Mouse (Mus musculus): Measurements from ENCODE around the gene Ap1g1. TPM values are rescaled to one million over a fixed set of nuclear protein-coding genes. Genes with fewer than 3 reads are reported as not detected.

Gene Ap1g1
- polyA plus RNA-seq, 1 experiment from 2014 or later = 55.0 TPM

DNA sequence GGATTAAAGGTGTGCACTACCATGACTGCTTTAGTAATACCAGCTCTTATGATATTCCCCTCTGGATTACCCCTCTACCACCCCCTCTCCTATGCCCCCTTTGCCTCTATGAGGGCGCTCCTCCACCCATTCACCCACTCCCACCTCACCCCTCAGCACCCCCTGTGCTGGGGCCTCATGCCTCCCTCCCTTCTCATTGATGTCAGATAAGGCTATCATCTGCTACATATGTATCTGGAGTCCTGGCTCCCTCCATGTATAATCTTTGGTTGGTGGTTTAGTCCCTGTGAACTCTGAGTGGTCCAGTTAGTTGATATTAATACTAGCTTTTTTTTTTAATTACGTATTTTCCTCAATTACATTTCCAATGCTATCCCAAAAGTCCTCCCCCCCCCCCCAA, 61.5 kb downstream of the Ap1g1 start:
- WGBS = 94% methylated on average over 2 of the region's 2 CpGs
- Histone ChIP-seq H3K4me1 (replicated peaks) (no peaks in the 10 kb centered on the region), H3K4me2 (replicated peaks) (no peak overlapping the region), H3K9me3 (no peaks in the 10 kb centered on the region), H3K27me3 (no peaks in the 10 kb centered on the region), H3K4me3 (replicated peaks) (no peak overlapping the region), H3K36me3 (peaks cover 44% of the 10 kb centered on the region), H3K27ac (no peak overlapping the region), H3K9ac (replicated peaks) (no peak overlapping the region)
- no peak for ATAC-seq

DNA sequence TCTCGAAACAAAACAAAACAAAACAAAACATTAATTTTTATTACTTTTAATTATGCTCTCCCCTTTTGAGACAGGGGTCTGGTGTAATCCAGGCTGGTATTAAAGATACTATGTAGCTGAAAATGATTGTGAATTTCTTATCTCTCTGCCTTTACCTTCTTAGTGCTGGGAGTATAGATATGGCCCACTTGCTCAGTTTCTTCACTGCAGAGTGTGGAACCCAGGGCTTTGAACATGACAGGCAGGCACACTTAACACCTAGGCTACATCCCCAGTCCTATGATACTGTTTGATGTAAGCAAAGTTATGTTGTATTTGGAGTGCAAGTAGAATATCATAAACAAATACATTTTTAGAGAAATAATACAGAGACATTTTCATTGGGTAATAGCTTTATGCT, 64.1 kb downstream of the Ap1g1 start:
- 100% methylated on average over 1 of the region's 1 CpGs for WGBS
- Histone ChIP-seq H3K9me3 (no peaks in the 10 kb centered on the region), H3K9ac (replicated peaks) (no peak overlapping the region), H3K27ac (no peak overlapping the region), H3K4me1 (replicated peaks) (no peaks in the 10 kb centered on the region), H3K4me3 (replicated peaks) (no peak overlapping the region), H3K27me3 (no peaks in the 10 kb centered on the region), H3K36me3 (peaks cover 48% of the 10 kb centered on the region), H3K4me2 (replicated peaks) (no peak overlapping the region)
- ATAC-seq = no peak

DNA sequence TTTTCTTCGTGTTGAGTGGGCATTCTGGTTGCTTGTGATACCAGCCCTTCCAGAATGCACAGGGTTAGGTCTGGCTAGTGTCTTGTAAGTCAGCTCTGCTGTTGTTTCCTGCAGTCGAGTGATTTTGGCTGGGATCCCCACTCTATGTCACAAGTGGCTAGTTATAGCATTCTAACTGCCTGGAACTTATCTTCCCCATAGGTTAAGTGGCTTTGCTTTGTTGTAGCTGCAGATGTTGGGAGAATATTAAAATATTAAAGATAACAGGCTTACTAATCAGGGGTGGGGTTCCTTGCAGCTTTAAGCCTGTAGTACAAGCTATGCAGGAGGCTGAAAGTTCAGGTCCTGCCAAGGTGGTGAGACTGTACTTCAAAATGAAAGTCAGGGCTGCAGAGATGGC, 69.5 kb downstream of the Ap1g1 start:
- no peak overlapping the region for H3K4me3 ChIP-seq (replicated peaks)
- peaks cover 67% of the 10 kb centered on the region for H3K36me3 ChIP-seq
- no peaks in the 10 kb centered on the region for H3K4me1 ChIP-seq (replicated peaks)
- no peak overlapping the region for H3K27ac ChIP-seq
- 94% methylated on average over 2 of the region's 2 CpGs for WGBS
- H3K4me2 ChIP-seq (replicated peaks) = no peak overlapping the region
- H3K9me3 ChIP-seq = no peaks in the 10 kb centered on the region
- no peaks in the 10 kb centered on the region for H3K27me3 ChIP-seq
- H3K9ac ChIP-seq (replicated peaks) = no peak overlapping the region
- no peak for ATAC-seq

DNA sequence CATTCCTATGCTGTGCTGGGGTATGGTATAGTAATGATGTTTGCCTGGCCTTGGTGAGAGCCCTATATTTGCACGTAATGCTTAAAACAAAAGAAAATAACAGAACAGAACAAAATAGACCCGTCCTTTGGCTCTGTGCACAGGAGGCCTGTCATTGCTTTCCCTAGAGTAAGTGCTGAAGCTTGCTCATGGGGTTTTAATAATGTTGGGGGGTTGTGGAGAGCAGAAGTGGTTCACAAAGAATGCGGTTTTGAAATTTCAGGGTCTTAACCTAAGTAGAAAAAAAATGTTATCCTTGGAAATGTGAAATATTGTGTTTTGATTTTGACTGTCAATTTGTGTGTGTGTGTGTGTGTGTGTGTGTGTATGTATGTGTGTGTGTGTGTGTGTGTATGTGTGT, 70.6 kb downstream of the Ap1g1 start:
- Histone ChIP-seq H3K27ac (no peak overlapping the region), H3K9ac (replicated peaks) (no peak overlapping the region), H3K27me3 (no peaks in the 10 kb centered on the region), H3K4me2 (replicated peaks) (no peak overlapping the region), H3K9me3 (no peaks in the 10 kb centered on the region), H3K36me3 (peaks cover 60% of the 10 kb centered on the region), H3K4me3 (replicated peaks) (no peak overlapping the region), H3K4me1 (replicated peaks) (no peaks in the 10 kb centered on the region)
- 92% methylated on average over 3 of the region's 3 CpGs for WGBS
- ATAC-seq = no peak

DNA sequence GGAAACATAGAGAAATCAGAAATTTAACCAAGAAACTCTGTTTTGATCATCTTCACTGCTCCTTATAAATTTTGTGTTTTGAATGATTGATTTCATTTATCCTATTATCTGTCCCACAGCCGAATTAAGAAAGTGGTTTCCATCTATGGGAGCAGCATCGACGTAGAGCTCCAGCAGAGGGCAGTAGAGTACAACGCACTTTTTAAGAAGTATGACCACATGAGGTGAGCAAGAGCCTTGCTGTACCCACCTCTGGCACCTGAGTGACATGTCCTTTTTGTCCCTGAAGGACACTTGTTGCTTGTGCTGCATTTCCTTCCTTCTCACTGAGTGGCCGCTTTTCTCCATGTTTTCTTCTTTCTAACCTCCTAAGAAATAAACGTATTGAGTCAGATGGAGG, 75.1 kb downstream of the Ap1g1 start:
- no peak for ATAC-seq
- H3K9me3 ChIP-seq = no peaks in the 10 kb centered on the region
- no peak overlapping the region for H3K4me2 ChIP-seq (replicated peaks)
- 49% methylated on average over 6 of the region's 6 CpGs for WGBS
- no peak overlapping the region for H3K9ac ChIP-seq (replicated peaks)
- H3K4me1 ChIP-seq (replicated peaks) = no peaks in the 10 kb centered on the region
- peaks cover 62% of the 10 kb centered on the region for H3K36me3 ChIP-seq
- no peak overlapping the region for H3K27ac ChIP-seq
- H3K27me3 ChIP-seq = no peaks in the 10 kb centered on the region
- no peak overlapping the region for H3K4me3 ChIP-seq (replicated peaks)

DNA sequence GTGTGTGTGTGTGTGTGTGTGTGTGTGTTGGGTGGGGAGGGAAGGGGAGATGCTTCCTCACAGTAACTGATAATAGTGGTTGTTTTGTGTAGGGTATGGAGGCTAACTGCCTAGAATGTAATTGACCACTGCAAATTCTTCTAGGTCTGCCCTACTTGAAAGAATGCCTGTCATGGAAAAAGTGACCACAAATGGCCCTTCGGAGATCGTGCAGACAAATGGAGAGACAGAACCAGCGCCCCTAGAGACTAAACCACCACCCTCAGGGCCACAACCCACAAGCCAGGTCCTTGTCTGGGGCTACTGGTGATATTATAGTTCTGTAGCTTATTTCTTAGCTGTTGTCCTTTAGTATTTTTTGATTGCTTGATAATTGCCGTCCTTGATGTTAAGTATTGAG, 76.2 kb downstream of the Ap1g1 start:
- Histone ChIP-seq H3K4me1 (replicated peaks) (no peaks in the 10 kb centered on the region), H3K4me2 (replicated peaks) (no peak overlapping the region), H3K27ac (no peak overlapping the region), H3K27me3 (no peaks in the 10 kb centered on the region), H3K9ac (replicated peaks) (no peak overlapping the region), H3K4me3 (replicated peaks) (no peak overlapping the region), H3K9me3 (no peaks in the 10 kb centered on the region), H3K36me3 (peaks cover 63% of the 10 kb centered on the region)
- ATAC-seq = no peak
- 93% methylated on average over 4 of the region's 4 CpGs for WGBS

DNA sequence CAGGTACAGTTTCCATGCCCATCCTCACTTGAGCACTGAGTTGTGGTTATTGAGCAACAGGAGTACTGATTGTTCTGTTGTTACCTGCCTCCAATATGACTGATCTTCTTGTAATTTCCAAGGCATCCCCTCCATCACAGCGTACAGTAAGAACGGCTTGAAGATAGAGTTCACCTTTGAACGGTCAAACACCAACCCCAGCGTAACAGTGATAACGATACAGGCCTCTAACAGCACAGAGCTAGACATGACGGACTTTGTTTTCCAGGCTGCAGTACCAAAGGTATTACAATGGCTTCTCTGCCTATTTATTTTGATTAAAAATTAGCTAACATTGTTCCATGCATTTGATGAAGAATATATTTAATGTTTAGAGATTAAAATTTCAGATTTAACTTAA, 77.1 kb downstream of the Ap1g1 start:
- Histone ChIP-seq H3K36me3 (peaks cover 63% of the 10 kb centered on the region), H3K27ac (no peak overlapping the region), H3K9ac (replicated peaks) (no peak overlapping the region), H3K4me1 (replicated peaks) (no peaks in the 10 kb centered on the region), H3K9me3 (no peaks in the 10 kb centered on the region), H3K27me3 (no peaks in the 10 kb centered on the region), H3K4me2 (replicated peaks) (no peak overlapping the region), H3K4me3 (replicated peaks) (no peak overlapping the region)
- WGBS = 99% methylated on average over 6 of the region's 6 CpGs
- no peak for ATAC-seq

DNA sequence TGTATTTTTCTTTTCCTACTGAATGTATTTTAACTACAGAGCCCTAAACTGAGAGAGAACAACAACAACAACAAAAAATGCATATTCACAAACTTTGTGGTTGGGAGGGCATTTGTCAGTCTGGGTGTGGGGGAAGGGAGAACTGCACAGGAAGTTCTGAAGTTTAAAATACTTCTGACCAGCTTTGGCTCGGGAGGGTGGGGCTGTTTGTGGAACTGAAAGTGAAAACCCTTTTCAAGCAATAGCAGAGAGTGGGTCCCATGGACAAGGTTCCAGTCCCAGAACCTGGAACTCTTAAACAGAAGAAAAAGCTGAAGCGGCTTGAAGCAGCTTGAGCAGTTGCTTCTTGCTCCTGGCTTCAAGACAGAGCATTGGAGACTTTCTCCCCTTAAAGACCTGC, 85.0 kb downstream of the Ap1g1 start:
- Histone ChIP-seq H3K9ac (replicated peaks) (no peak overlapping the region), H3K4me3 (replicated peaks) (no peak overlapping the region), H3K27ac (no peak overlapping the region), H3K4me1 (replicated peaks) (peaks cover 3% of the 10 kb centered on the region; the same call in 1 of the 2 replicates), H3K4me2 (replicated peaks) (no peak overlapping the region), H3K27me3 (no peaks in the 10 kb centered on the region), H3K9me3 (no peaks in the 10 kb centered on the region), H3K36me3 (peaks cover 41% of the 10 kb centered on the region)
- ATAC-seq = no peak
- WGBS = 88% methylated on average over 2 of the region's 2 CpGs

DNA sequence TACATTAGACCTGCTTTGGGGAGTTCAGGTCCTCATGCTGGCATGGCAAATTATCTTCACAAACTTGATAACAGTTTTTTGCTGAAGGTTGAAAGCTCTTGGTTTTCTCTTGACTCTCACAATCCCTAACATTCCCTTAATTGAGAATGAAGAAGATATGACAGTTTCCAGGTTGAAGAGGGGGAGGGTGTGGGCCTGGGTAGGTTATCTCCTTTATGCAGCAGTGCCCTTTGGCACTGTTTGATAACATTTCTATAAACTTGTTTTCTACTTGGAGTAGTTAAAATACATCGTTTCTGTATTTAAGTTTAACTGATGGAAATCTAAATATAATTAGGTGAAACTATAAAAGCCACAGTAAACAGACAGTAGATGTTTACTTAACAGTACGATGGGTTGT, 86.4 kb downstream of the Ap1g1 start:
- Histone ChIP-seq H3K36me3 (peaks cover 33% of the 10 kb centered on the region), H3K4me2 (replicated peaks) (no peak overlapping the region), H3K4me1 (replicated peaks) (peaks cover 9% of the 10 kb centered on the region), H3K4me3 (replicated peaks) (no peak overlapping the region), H3K27me3 (no peaks in the 10 kb centered on the region), H3K9ac (replicated peaks) (no peak overlapping the region), H3K27ac (no peak overlapping the region), H3K9me3 (no peaks in the 10 kb centered on the region)
- ATAC-seq = no peak
- WGBS = 86% methylated on average over 2 of the region's 2 CpGs

DNA sequence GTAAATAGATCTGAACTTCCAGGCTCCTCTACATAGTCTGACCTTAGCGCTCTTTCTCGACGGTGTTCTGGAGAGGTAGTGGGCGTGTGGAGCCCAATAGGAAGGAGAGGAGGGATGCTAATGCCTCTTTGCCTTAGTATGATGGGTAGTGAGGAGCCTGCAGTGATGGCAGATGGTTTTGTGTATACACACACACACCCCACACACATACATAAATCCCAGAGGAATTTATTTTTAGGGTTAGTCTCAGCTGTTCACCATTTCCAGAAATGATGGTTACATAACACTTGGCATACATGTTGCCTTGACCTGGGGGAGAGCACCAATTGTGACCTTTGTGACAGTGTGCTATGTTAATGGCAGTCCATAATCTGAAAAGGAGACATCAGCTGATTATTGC, 87.2 kb downstream of the Ap1g1 start:
- H3K27ac ChIP-seq = no peak overlapping the region
- peaks cover 15% of the 10 kb centered on the region for H3K4me1 ChIP-seq (replicated peaks)
- H3K27me3 ChIP-seq = no peaks in the 10 kb centered on the region
- peaks cover 26% of the 10 kb centered on the region for H3K36me3 ChIP-seq
- no peak overlapping the region for H3K9ac ChIP-seq (replicated peaks)
- ATAC-seq = no peak
- H3K4me3 ChIP-seq (replicated peaks) = no peak overlapping the region
- 87% methylated on average over 4 of the region's 4 CpGs for WGBS
- no peaks in the 10 kb centered on the region for H3K9me3 ChIP-seq
- no peak overlapping the region for H3K4me2 ChIP-seq (replicated peaks)

DNA sequence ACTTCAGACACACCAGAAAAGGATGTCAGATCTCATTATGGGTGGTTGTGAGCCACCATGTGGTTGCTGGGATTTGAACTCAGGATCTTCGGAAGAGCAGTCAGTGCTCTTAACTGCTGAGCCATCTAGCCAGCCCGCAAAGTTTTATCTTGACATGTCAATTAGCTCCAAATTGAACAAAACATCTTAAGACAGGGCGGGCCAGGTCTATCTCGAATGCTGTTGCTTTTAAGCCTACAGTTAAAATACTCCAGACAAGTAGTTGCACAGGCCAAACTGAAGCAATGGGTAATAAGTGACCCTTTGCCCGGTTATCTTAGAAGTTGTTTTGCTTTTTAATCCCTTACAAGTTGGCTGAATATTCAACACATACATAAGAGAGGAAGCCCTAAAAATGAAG, 88.3 kb downstream of the Ap1g1 start:
- H3K27me3 ChIP-seq = no peaks in the 10 kb centered on the region
- no peak overlapping the region for H3K4me3 ChIP-seq (replicated peaks)
- no peak overlapping the region for H3K4me2 ChIP-seq (replicated peaks)
- no peaks in the 10 kb centered on the region for H3K9me3 ChIP-seq
- no peak for ATAC-seq
- H3K27ac ChIP-seq = no peak overlapping the region
- H3K36me3 ChIP-seq = peaks cover 14% of the 10 kb centered on the region
- WGBS = 91% methylated on average over 5 of the region's 5 CpGs
- H3K9ac ChIP-seq (replicated peaks) = no peak overlapping the region
- peaks cover 24% of the 10 kb centered on the region for H3K4me1 ChIP-seq (replicated peaks)

DNA sequence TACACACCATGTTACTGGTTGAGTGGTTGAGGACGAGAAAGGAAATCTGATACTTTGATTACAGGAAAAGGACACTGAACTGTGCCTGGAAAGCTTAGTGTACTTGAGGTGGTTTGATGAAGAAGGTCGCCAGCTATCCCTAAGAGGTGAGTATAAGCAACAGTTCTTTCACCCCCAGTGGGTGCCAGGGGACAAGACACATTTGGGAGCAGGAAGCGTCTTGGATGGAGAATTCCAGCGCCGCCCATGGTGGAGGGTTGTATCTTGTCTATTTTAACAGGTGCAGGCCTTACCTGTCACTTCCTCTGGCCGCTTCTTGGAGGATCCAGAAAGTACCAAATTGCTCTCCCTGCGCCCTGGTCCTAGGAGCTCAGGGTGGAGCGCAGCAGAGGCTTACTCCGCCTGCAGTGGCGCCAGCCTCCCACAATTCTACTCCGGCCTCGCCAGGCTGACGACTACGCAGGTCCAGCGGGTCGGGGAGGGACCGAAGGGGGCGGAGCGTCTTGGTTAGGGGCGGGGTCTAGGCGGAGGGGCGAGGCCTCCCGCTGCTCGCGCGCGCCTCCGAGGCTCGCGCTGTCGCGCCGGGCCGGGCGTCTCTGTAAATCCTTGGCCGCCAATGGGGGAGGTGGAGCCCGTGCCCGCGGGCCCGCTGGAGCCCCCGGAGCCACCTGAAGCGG, 89.8 kb downstream of the Ap1g1 start, which contains the start of gene Phlpp2:
Gene Phlpp2 (plus strand): TSS at position 540 of the 677 bp plus-strand sequence.
- no peaks in the 10 kb centered on the region for H3K9me3 ChIP-seq
- ATAC-seq = peak; percentile 98
- peaks cover 24% of the 10 kb centered on the region for H3K4me1 ChIP-seq (replicated peaks)
- H3K9ac ChIP-seq (replicated peaks) = peak within 1 kb of the TSS; percentile 94
- WGBS = 1% methylated on average over 24 of the region's 42 CpGs
- H3K36me3 ChIP-seq = peaks cover 6% of the 10 kb centered on the region; the same call in 1 of the 2 replicates
- peak within 1 kb of the TSS; percentile 90 for H3K27ac ChIP-seq
- peak within 1 kb of the TSS; percentile 90 for H3K4me2 ChIP-seq (replicated peaks)
- H3K4me3 ChIP-seq (replicated peaks) = peak within 1 kb of the TSS; percentile 91
- no peaks in the 10 kb centered on the region for H3K27me3 ChIP-seq

Data from midbrain, embryonic 13.5 days (tissue).